In the genomic region with DNA sequence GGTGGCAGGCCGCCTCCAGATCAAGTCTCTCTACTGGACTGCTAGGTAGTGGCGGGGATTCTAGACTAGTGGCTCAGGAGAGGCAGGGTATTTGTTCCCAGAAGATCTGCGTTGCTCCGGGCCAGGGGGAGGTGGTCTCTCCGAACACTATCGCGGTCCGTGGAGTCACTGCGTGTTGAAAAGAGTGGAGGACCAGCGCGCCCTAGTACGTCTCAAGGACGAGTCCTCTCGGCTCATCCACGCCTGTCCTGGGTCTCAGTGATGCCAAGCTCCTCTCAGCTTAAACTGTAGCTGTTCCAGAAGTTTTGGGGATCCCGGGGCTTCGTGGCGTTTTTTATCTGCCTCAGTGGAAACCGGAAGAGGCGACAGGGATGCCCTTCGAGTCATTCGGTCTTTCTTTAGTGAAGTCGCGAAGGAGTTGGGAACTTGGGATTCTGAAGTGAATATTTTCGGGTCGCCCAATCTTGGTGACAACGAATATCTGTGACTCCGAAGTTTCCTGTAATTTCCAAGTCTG, we compare ENCODE assay signal across 8 mouse cellular contexts. TPM values are rescaled to one million over a fixed set of nuclear protein-coding genes. Genes with fewer than 3 reads are reported as not detected.
DNase-seq lines count a peak whose midpoint lies in the region; ATAC-seq and TF ChIP-seq lines count a peak whose summit lies in the region.

No protein-coding gene starts in this region.

- under 1% methylated on average over 28 of the region's 28 CpGs for WGBS in forebrain, embryonic 14.5 days
- under 1% methylated on average over 28 of the region's 28 CpGs for WGBS in liver, embryonic 14.5 days (ENCODE audit: insufficient replicate concordance)
- 2% methylated on average over 28 of the region's 28 CpGs for WGBS in stomach, postnatal 0 days

- no peaks in the 10 kb centered on the region for H3K4me1 ChIP-seq in ES-Bruce4 (ENCODE audit: control insufficient read depth, insufficient read depth, low read length)
- H3K4me1 ChIP-seq in forebrain, embryonic 14.5 days (ENCODE audit: control insufficient read depth, insufficient read depth, low read length): peaks cover 10% of the 10 kb centered on the region
- H3K4me1 ChIP-seq in liver, embryonic 14.5 days (replicated peaks; ENCODE audit: control insufficient read depth in 2 of 2, insufficient read depth in 2 of 2, low read length in 1 of 2): peaks cover 0 to 14% of the 10 kb centered on the region in 2 experiments
- H3K4me1 ChIP-seq in stomach, postnatal 0 days (replicated peaks; ENCODE audit: control insufficient read depth, insufficient read depth): no peaks in the 10 kb centered on the region

- H3K4me3 ChIP-seq in gastrocnemius, adult 2 months: peak overlapping the region; percentile 29
- H3K4me3 ChIP-seq in ES-Bruce4 (ENCODE audit: low read depth, low read length): peak overlapping the region; percentile 78
- H3K4me3 ChIP-seq in forebrain, embryonic 14.5 days (ENCODE audit: low read depth, low read length): peak overlapping the region; percentile 26
- H3K4me3 ChIP-seq in liver, embryonic 14.5 days (ENCODE audit: insufficient read depth in 1 of 2, low read depth in 2 of 2, low read length in 2 of 2): peak overlapping the region; percentile 61 to 91
- peak overlapping the region; percentile 29 for H3K4me3 ChIP-seq in stomach, postnatal 0 days (ENCODE audit: low read depth, low read length)

- TF ChIP-seq EP300 in ES-Bruce4 (IDR thresholded peaks at IDR 0.05; ENCODE audit: insufficient read depth, low read depth, low read length): no peak
- TF ChIP-seq EP300 in liver, embryonic 14.5 days (IDR thresholded peaks at IDR 0.05; ENCODE audit: low read depth): no peak
- no peak for TF ChIP-seq EP300 in stomach, postnatal 0 days (optimal IDR thresholded peaks at IDR 0.05)

- peak overlapping the region; percentile 67 for H3K4me2 ChIP-seq in forebrain, embryonic 14.5 days (ENCODE audit: low read length)
- H3K4me2 ChIP-seq in liver, embryonic 14.5 days (ENCODE audit: low read depth): peak overlapping the region; percentile 81
- H3K4me2 ChIP-seq in stomach, postnatal 0 days (replicated peaks; ENCODE audit: low read depth): peak overlapping the region; percentile 41

- no peaks in the 10 kb centered on the region for H3K27me3 ChIP-seq in ES-Bruce4 (ENCODE audit: control insufficient read depth, insufficient read depth, low read length, poor library complexity, severe bottlenecking)
- H3K27me3 ChIP-seq in forebrain, embryonic 14.5 days (replicated peaks; ENCODE audit: control insufficient read depth, insufficient read depth, low read length): peaks cover 55% of the 10 kb centered on the region
- peaks cover 46% of the 10 kb centered on the region for H3K27me3 ChIP-seq in liver, embryonic 14.5 days (ENCODE audit: control insufficient read depth, insufficient read depth, low read length)
- peaks cover 9% of the 10 kb centered on the region; the same call in 1 of the 2 replicates for H3K27me3 ChIP-seq in stomach, postnatal 0 days (ENCODE audit: control insufficient read depth, insufficient read depth, low read length)

- no peak for TF ChIP-seq CTCF in gastrocnemius, adult 2 months (IDR thresholded peaks at IDR 0.05)
- no peak for TF ChIP-seq CTCF in ES-Bruce4 (IDR thresholded peaks at IDR 0.05; ENCODE audit: low read depth, low read length)
- TF ChIP-seq CTCF in liver, embryonic 14.5 days (IDR thresholded peaks at IDR 0.05; ENCODE audit: low read depth): no peak
- no peak for TF ChIP-seq CTCF in stomach, postnatal 0 days (IDR thresholded peaks at IDR 0.05; ENCODE audit: low read depth)

- ATAC-seq in forebrain, embryonic 14.5 days: peak; percentile 19; the same call in 1 of the 2 replicates
- ATAC-seq in liver, embryonic 14.5 days (ENCODE audit: insufficient read depth): peak; percentile 32; the same call in 1 of the 2 replicates
- ATAC-seq in stomach, postnatal 0 days (ENCODE audit: low FRiP score, low TSS enrichment): no peak

- H3K27ac ChIP-seq in gastrocnemius, adult 2 months: no peak overlapping the region
- no peak overlapping the region for H3K27ac ChIP-seq in ES-Bruce4 (ENCODE audit: insufficient read depth, low read length)
- no peak overlapping the region for H3K27ac ChIP-seq in forebrain, embryonic 14.5 days (ENCODE audit: low read depth, low read length)
- no peak overlapping the region for H3K27ac ChIP-seq in liver, embryonic 14.5 days
- H3K27ac ChIP-seq in stomach, postnatal 0 days (replicated peaks): no peak overlapping the region

- TF ChIP-seq POLR2A in ES-Bruce4 (IDR thresholded peaks at IDR 0.05; ENCODE audit: insufficient read depth, low read length): no peak

- H3K36me3 ChIP-seq in ES-Bruce4 (ENCODE audit: control insufficient read depth, insufficient read depth, low read length, poor library complexity, severe bottlenecking): no peaks in the 10 kb centered on the region
- H3K36me3 ChIP-seq in forebrain, embryonic 14.5 days (ENCODE audit: control insufficient read depth, insufficient read depth, low read length): no peaks in the 10 kb centered on the region
- H3K36me3 ChIP-seq in liver, embryonic 14.5 days (replicated peaks; ENCODE audit: control insufficient read depth, insufficient read depth, low read depth): no peaks in the 10 kb centered on the region
- no peaks in the 10 kb centered on the region for H3K36me3 ChIP-seq in stomach, postnatal 0 days (ENCODE audit: control insufficient read depth, insufficient read depth, low read length)

- peak overlapping the region; percentile 13 for H3K9ac ChIP-seq in ES-Bruce4 (ENCODE audit: low read depth, poor library complexity, severe bottlenecking)
- H3K9ac ChIP-seq in forebrain, embryonic 14.5 days (ENCODE audit: low read length): peak overlapping the region; percentile 21; the same call in 1 of the 2 replicates
- peak overlapping the region; percentile 49 for H3K9ac ChIP-seq in liver, embryonic 14.5 days (replicated peaks)
- H3K9ac ChIP-seq in stomach, postnatal 0 days (ENCODE audit: low read length): no peak overlapping the region

- no peak for DNase-seq in gastrocnemius, adult 2 months
- no peak for DNase-seq in gastrocnemius, adult 8-10 months (ENCODE audit: low spot score in 2 of 2)
- DNase-seq in forebrain, embryonic 14.5 days (ENCODE audit: low spot score): peak; percentile 34
- DNase-seq in liver, embryonic 14.5 days (ENCODE audit: low read depth in 3 of 3, low spot score in 3 of 3): no peak
- no peak for DNase-seq in stomach, postnatal 0 days (ENCODE audit: low spot score)
- DNase-seq in layer of hippocampus, adult 8-10 months (ENCODE audit: low spot score in 2 of 2): no peak
- no peak for DNase-seq in cerebellum, adult 9-10 months

- H3K9me3 ChIP-seq in ES-Bruce4 (replicated peaks; ENCODE audit: control insufficient read depth, insufficient read depth, low read length, poor library complexity, severe bottlenecking): no peaks in the 10 kb centered on the region
- H3K9me3 ChIP-seq in forebrain, embryonic 14.5 days (replicated peaks; ENCODE audit: control insufficient read depth, low read length): no peaks in the 10 kb centered on the region
- no peaks in the 10 kb centered on the region for H3K9me3 ChIP-seq in liver, embryonic 14.5 days (ENCODE audit: control insufficient read depth, low read length)
- no peaks in the 10 kb centered on the region for H3K9me3 ChIP-seq in stomach, postnatal 0 days (ENCODE audit: control insufficient read depth, low read length)

- intact Hi-C loops in gastrocnemius, adult 2 months (cut with DNase I): no loop called here

RNA-seq across cellular contexts. Expression of a gene that starts 59.5 kb away (rescaled TPM):
- 10 to 100 TPM in 1 of 2 experiments, 1 to 10 TPM in 1; 8.9 to 12.7 TPM for total RNA-seq in gastrocnemius, adult 2 months (2021)
- 10 to 100 TPM in 1 of 4 experiments, 1 to 10 TPM in 3; 7.2 to 11.7 (median 8.3) TPM for total RNA-seq in gastrocnemius, adult 8-10 months (2022)
- 47.3 and 52.8 TPM in 2 replicates for polyA plus RNA-seq in ES-Bruce4 (2011; ENCODE audit: insufficient read depth, insufficient read length, low read depth, missing spikeins)
- polyA plus RNA-seq in forebrain, embryonic 14.5 days (2014; fragmentation: Nextera tagmentation; extraction: Ambion mirVana): 49.6 and 59.5 TPM in 2 replicates
- 3.0 and 5.4 TPM in 2 replicates for polyA plus RNA-seq in liver, embryonic 14.5 days (2012; rRNA removed)
- 11.9 and 12.5 TPM in 2 replicates for polyA plus RNA-seq in liver, embryonic 14.5 days (2014; fragmentation: Nextera tagmentation; extraction: Ambion mirVana)
- 18.1 and 18.9 TPM in 2 replicates for polyA plus RNA-seq in stomach, postnatal 0 days (2015; fragmentation: Nextera tagmentation; extraction: Ambion mirVana)
- total RNA-seq in layer of hippocampus, adult 8-10 months (2022): 10 to 100 TPM; 26.0 to 33.5 (median 30.2) TPM

Comparison
In these comparisons a context has a peak if more than half of its experiments do, and no peak if none do; other contexts are left out.
1. H3K4me3 ChIP-seq: peak in every context shown above with its lines; median percentile 78 in ES-Bruce4; 76 in liver, embryonic 14.5 days; 29 in gastrocnemius, adult 2 months; 29 in stomach, postnatal 0 days; 26 in forebrain, embryonic 14.5 days.